Mouse (Mus musculus): ENCODE data around the gene Batf. TPM values are rescaled to one million over a fixed set of nuclear protein-coding genes. Genes with fewer than 3 reads are reported as not detected.
A peak's percentile ranks its signal among the peaks of the same experiment; 100 is the strongest.

Batf gene
- polyA plus RNA-seq (2012; rRNA removed): 0.59 and 1.1 TPM in 2 replicates

DNA sequence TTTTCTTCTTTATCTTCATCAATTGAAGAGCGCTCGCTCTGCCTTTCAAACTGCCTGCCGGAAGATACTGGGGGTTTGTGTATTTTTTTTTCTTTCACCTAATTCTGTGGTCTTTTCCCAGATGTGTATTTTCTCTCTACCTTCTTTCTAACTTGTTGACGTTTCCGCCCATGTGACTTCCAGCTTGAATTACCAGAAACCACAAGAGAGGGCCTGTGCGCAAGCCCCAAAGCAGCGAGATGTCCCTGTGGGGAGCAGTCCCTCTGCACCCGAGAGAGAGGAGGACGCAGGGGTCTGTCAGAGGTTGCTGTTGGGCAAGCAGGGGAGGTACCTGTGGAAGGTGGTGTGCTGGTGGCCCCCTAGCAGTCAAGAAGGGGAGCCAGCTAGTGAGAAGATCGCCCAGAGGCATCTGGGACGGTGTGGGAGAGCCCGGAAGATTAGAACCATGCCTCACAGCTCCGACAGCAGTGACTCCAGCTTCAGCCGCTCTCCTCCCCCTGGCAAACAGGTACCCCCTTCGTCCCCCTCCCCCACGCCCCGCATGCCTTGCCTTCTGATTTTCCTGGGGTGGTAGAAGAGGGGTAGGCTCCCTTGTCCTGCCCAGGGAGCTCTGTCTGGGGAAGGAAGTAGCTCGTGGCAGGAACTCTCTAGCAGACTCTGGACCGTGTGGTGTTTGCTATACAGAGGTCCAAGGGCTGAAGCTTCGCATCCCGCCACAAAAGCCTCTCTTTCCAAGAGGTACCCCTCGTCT, at the start of gene Batf:
Gene Batf (plus strand): TSS at position 204 of the 751 bp plus-strand sequence.
- H3K36me3 ChIP-seq (ENCODE audit: control insufficient read depth, insufficient read depth, low read length): no peaks in the 10 kb centered on the region
- H3K27me3 ChIP-seq (ENCODE audit: control insufficient read depth, insufficient read depth, low read length): peaks cover 2% of the 10 kb centered on the region
- H3K4me3 ChIP-seq (ENCODE audit: control insufficient read depth, low read depth, low read length): peak within 1 kb of the TSS; percentile 53
- TF ChIP-seq CTCF (IDR thresholded peaks at IDR 0.05; ENCODE audit: control insufficient read depth, insufficient read depth, insufficient replicate concordance, low read depth, low read length) (no peak), POLR2A (IDR thresholded peaks at IDR 0.05; ENCODE audit: control insufficient read depth, low read depth, low read length) (no peak)
- H3K4me1 ChIP-seq (ENCODE audit: control insufficient read depth, insufficient read depth, low read length): peaks cover 7% of the 10 kb centered on the region
- no peak within 1 kb of the TSS for H3K27ac ChIP-seq (ENCODE audit: control insufficient read depth, insufficient read depth, low read depth, low read length)

DNA sequence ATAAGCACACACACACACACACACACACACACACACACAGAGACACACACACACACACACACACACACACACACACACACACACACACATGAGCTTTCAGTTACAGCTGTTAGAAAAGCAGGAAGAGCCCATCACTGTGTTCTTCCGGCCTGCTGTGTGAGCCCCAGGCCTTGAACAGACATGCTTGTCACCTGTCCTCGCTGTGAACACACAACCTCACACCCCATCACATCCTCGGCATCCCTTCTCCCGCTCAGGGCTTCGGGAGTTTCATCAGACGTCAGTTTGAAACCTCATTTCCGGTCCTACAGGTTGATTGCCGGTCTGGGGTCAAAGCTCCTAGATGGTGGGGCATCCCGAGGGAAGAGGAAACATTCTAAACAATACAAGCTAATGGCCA, 48.5 kb upstream of the Batf start:
- Histone ChIP-seq H3K27me3 (ENCODE audit: control insufficient read depth, insufficient read depth, low read length) (no peaks in the 10 kb centered on the region), H3K27ac (ENCODE audit: control insufficient read depth, insufficient read depth, low read depth, low read length) (no peak overlapping the region), H3K4me1 (ENCODE audit: control insufficient read depth, insufficient read depth, low read length) (no peaks in the 10 kb centered on the region), H3K4me3 (ENCODE audit: control insufficient read depth, low read depth, low read length) (no peak overlapping the region), H3K36me3 (ENCODE audit: control insufficient read depth, insufficient read depth, low read length) (no peaks in the 10 kb centered on the region)
- TF ChIP-seq POLR2A (IDR thresholded peaks at IDR 0.05; ENCODE audit: control insufficient read depth, low read depth, low read length): no peak
- TF ChIP-seq CTCF (IDR thresholded peaks at IDR 0.05; ENCODE audit: control insufficient read depth, insufficient read depth, insufficient replicate concordance, low read depth, low read length): no peak

DNA sequence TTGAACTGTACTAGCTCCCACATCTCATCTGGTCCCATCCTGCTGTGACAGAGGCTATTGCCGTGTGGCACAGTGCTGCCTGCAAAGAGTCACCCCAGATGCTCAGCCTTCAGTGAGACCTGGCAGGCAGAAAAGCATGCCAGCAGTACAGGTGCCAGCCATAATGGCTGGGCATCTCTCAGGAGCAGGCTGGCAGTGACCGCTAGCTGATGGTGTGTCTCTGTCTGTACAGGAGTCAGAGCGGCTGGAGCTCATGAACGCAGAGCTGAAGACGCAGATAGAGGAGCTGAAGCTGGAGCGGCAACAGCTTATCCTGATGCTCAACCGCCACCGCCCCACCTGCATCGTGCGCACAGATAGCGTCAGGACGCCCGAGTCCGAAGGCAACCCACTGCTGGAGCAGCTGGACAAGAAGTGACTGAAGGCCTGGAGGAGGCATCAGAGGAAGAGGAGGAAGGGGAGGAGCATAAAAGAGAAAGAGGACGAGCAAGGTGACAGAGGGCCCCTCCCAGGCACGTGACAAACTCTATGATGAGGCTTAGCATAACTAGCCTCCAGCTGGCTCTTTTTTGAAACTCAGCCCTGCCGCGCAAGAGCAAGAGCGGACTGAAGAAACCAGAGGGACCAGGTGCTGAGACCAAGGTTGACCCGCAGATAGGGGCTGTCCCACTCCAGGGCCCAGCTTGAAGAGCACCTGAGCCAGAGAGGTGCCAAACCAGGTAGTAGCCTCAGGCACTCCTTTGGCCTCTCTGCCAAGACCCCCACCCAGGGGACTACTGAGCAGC, 47.7 kb upstream of the Batf start:
- Histone ChIP-seq H3K4me1 (ENCODE audit: control insufficient read depth, insufficient read depth, low read length) (no peaks in the 10 kb centered on the region), H3K4me3 (ENCODE audit: control insufficient read depth, low read depth, low read length) (no peak overlapping the region), H3K27ac (ENCODE audit: control insufficient read depth, insufficient read depth, low read depth, low read length) (no peak overlapping the region), H3K36me3 (ENCODE audit: control insufficient read depth, insufficient read depth, low read length) (no peaks in the 10 kb centered on the region), H3K27me3 (ENCODE audit: control insufficient read depth, insufficient read depth, low read length) (no peaks in the 10 kb centered on the region)
- TF ChIP-seq CTCF (IDR thresholded peaks at IDR 0.05; ENCODE audit: control insufficient read depth, insufficient read depth, insufficient replicate concordance, low read depth, low read length) (no peak), POLR2A (IDR thresholded peaks at IDR 0.05; ENCODE audit: control insufficient read depth, low read depth, low read length) (no peak)

DNA sequence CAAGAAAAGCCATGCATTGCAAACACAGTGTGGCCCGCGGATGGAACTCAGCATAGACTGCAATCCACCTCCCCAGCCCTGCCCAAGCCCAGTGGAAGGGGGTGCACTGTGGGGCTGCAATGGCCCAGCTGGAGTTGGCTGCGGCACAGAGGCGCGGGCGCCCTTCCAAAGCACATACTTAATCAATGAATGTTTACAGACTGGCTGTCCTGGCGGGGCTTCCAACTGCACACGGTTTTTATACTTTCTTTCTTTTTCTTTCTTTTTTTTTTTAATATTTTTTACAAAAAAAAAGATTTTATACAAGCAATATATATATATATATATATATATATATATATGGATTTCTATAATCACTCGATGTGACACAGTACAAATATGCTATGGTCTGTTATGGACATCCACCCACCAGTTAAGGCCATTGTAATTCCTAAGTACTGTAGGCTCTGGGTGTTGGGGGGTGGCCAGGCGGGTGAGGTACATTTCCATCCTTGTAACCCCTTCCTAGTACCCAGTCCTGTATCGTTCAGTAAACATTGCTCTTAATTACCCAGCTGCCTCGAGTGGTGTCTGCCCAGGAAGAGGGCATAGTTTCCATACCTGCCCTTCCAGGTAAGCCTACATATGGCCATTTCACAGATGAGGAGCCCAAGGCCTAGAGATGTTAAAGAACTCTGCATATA, 47.0 kb upstream of the Batf start:
- Histone ChIP-seq H3K27me3 (ENCODE audit: control insufficient read depth, insufficient read depth, low read length) (no peaks in the 10 kb centered on the region), H3K4me1 (ENCODE audit: control insufficient read depth, insufficient read depth, low read length) (no peaks in the 10 kb centered on the region), H3K36me3 (ENCODE audit: control insufficient read depth, insufficient read depth, low read length) (no peaks in the 10 kb centered on the region), H3K27ac (ENCODE audit: control insufficient read depth, insufficient read depth, low read depth, low read length) (no peak overlapping the region), H3K4me3 (ENCODE audit: control insufficient read depth, low read depth, low read length) (no peak overlapping the region)
- TF ChIP-seq POLR2A (IDR thresholded peaks at IDR 0.05; ENCODE audit: control insufficient read depth, low read depth, low read length) (no peak), CTCF (IDR thresholded peaks at IDR 0.05; ENCODE audit: control insufficient read depth, insufficient read depth, insufficient replicate concordance, low read depth, low read length) (no peak)

DNA sequence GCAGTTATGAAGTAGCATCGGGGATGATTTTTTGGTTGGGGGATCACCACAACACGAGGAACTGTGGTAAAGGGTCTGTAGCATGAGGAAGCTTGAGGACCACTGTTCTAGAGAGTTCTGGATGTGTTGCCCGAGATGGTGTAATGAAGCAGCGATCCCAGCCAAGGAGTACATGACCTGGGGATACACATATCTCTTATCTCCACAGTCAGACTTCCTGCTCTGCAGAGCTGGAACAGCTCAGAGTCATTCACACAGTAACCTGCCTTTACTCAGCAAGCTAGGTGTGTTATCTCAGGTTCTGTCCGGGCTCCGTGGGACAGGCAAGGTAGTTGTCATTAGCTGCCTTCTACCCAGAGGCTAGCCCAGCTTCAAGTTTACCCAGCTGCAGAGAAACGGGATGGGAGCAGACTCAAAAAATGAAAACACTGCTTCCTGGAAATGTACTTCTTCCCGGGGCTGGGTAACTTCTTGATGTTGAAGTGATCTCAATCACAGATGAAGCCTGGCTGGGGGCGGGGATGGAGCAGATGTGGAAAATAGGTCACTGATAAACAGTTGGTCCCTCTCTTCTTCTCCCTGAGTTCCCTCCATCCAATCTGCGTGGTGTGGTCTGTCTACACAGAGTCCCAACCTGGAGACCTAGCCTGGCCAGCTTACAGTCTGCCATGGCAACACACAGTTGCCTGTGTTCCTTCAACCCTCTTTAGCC, 45.5 kb upstream of the Batf start:
- H3K4me1 ChIP-seq (ENCODE audit: control insufficient read depth, insufficient read depth, low read length): no peaks in the 10 kb centered on the region

DNA sequence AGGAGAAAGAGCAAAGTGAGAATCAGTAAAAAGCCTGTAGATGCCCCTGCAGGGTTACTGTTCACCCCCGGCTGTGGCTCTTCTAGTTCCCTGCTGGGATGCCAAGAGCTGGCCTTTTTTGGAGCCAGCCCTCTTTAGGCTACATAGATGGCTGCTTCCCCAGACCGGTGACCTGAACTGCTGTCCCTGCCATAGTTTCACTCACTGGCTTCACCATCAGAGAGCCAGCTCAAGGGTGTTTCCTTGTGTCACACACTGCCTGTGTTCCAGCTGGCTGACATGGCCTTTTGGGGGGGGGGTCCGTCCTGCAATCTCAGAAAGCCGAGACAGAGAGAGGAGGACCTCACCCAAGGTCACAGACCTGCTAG, 44.9 kb upstream of the Batf start:
- Histone ChIP-seq H3K27ac (ENCODE audit: control insufficient read depth, insufficient read depth, low read depth, low read length) (no peak overlapping the region), H3K4me1 (ENCODE audit: control insufficient read depth, insufficient read depth, low read length) (no peaks in the 10 kb centered on the region), H3K36me3 (ENCODE audit: control insufficient read depth, insufficient read depth, low read length) (no peaks in the 10 kb centered on the region), H3K4me3 (ENCODE audit: control insufficient read depth, low read depth, low read length) (no peak overlapping the region), H3K27me3 (ENCODE audit: control insufficient read depth, insufficient read depth, low read length) (no peaks in the 10 kb centered on the region)
- TF ChIP-seq CTCF (IDR thresholded peaks at IDR 0.05; ENCODE audit: control insufficient read depth, insufficient read depth, insufficient replicate concordance, low read depth, low read length) (no peak), POLR2A (IDR thresholded peaks at IDR 0.05; ENCODE audit: control insufficient read depth, low read depth, low read length) (no peak)

More for the DNA sequence above, 45.5 kb upstream of the Batf start:
- H3K36me3 ChIP-seq (ENCODE audit: control insufficient read depth, insufficient read depth, low read length): no peaks in the 10 kb centered on the region
- no peak overlapping the region for H3K4me3 ChIP-seq (ENCODE audit: control insufficient read depth, low read depth, low read length)
- no peak overlapping the region for H3K27ac ChIP-seq (ENCODE audit: control insufficient read depth, insufficient read depth, low read depth, low read length)
- H3K27me3 ChIP-seq (ENCODE audit: control insufficient read depth, insufficient read depth, low read length): no peaks in the 10 kb centered on the region
- TF ChIP-seq POLR2A (IDR thresholded peaks at IDR 0.05; ENCODE audit: control insufficient read depth, low read depth, low read length): no peak
- no peak for TF ChIP-seq CTCF (IDR thresholded peaks at IDR 0.05; ENCODE audit: control insufficient read depth, insufficient read depth, insufficient replicate concordance, low read depth, low read length)
